Mouse (Mus musculus) kidney, embryonic 14.5 days (tissue): ENCODE data around the gene Tmem254a. TPM values are rescaled to one million over a fixed set of nuclear protein-coding genes. Genes with fewer than 3 reads are reported as not detected.
A peak's percentile ranks its signal among the peaks of the same experiment; 100 is the strongest.
"Not testable (repeated sequence)": the region's sequence is repeated elsewhere in the genome, so short reads cannot be mapped to it uniquely, and the experiment has no call there.

Source experiments
- ATAC-seq: fragments of 200-750 bp; cut with Nextera tagmentation; 2 replicates; pipeline ENCODE4 v1.8.0; 2017; ENCODE audit warnings: moderate number of reproducible peaks, mild to moderate bottlenecking, moderate TSS enrichment, moderate library complexity; ENCODE audit not compliant: low FRiP score, low TSS enrichment
- H3K27ac ChIP-seq: fragments of 300-500 bp; sonication (generic); 2 replicates; pipeline ENCODE4 v1.5.1; 2014; ENCODE audit warnings: low read depth, mild to moderate bottlenecking, low read length, moderate library complexity, mixed read lengths
- H3K27me3 ChIP-seq: fragments of 300-500 bp; sonication (generic); 2 replicates; pipeline ENCODE4 v1.6.1; 2014; ENCODE audit warnings: mild to moderate bottlenecking, low read length; ENCODE audit not compliant: control insufficient read depth, insufficient read depth
- H3K36me3 ChIP-seq: fragments of 300-500 bp; sonication (generic); 2 replicates; pipeline ENCODE4 v1.6.1; 2014; ENCODE audit warnings: low read length, mixed read lengths; ENCODE audit not compliant: control insufficient read depth, insufficient read depth
- H3K4me1 ChIP-seq: fragments of 300-500 bp; sonication (generic); 2 replicates; pipeline ENCODE4 v1.6.1; 2014; ENCODE audit warnings: low read length, mixed read lengths; ENCODE audit not compliant: control insufficient read depth, insufficient read depth
- H3K4me2 ChIP-seq: fragments of 300-500 bp; sonication (generic); replicated peaks from 2 replicates; pipeline ENCODE4 v1.6.1; 2014; ENCODE audit warnings: low read depth, mild to moderate bottlenecking, low read length
- H3K4me3 ChIP-seq: fragments of 300-500 bp; sonication (generic); 2 replicates; pipeline ENCODE4 v1.5.1; 2014; ENCODE audit warnings: mild to moderate bottlenecking, low read length
- H3K9ac ChIP-seq: fragments of 300-500 bp; sonication (generic); 2 replicates; pipeline ENCODE4 v1.6.1; 2014; ENCODE audit warnings: low read depth, mild to moderate bottlenecking, low read length, moderate library complexity
- H3K9me3 ChIP-seq: fragments of 300-500 bp; sonication (generic); 2 replicates; pipeline ENCODE4 v1.6.1; 2016; ENCODE audit warnings: low read length; ENCODE audit not compliant: control insufficient read depth
- WGBS: fragments of 180-500 bp; shearing (Covaris S2); extraction: QIAGEN DNeasy Blood & Tissue Kit; methylation state at CpG from one replicate; pipeline ENCODE4 v1.1.7; 2014; 5-methylcytosine and 5-hydroxymethylcytosine counted together
- polyA plus RNA-seq: library from polyadenylated mRNA; unstranded; fragments of >200 nt; fragmentation: Nextera tagmentation; extraction: Ambion mirVana; gene quantifications from 2 replicates; pipeline ENCODE4 v1.2.1, GENCODE M21; 2014

Tmem254a gene
- polyA plus RNA-seq, 1 experiment from 2014 or later, result 4.4 TPM

- H3K27me3 ChIP-seq, ATAC-seq, H3K27ac ChIP-seq, H3K4me3 ChIP-seq, H3K9ac ChIP-seq, H3K9me3 ChIP-seq, H3K36me3 ChIP-seq, H3K4me2 ChIP-seq, H3K4me1 ChIP-seq: not testable (repeated sequence)
- WGBS, result no CpG with 5 or more reads among the region's 10 CpGs
Observed at GRCm38 (mm10) chr14:25903000-25903399, 24.5 kb downstream of the Tmem254a start, which contains the start of gene Plac9a. Gene Plac9a (minus strand): TSS chr14:25903100.

DNA sequence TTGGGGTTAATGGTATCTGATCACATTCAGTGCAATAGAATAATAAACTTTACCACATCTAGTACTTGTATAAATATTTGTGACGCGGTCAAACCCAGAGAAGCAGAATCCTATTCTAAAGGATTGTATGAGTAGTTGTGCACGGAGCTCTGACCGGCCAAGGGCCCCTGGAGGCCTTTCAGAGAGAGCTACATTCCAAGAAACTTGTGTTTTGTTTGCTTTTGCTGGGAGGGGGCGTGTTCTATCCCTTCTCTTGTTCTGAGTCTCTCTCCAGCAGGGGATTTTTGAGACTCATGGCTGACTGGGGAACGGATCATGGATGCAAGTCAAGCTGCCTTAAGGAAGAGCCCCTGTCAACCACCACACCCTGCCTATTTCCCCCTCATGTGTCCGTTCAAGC lies 31.8 kb downstream of the Tmem254a start:
- no CpG with 5 or more reads among the region's 7 CpGs for WGBS

DNA sequence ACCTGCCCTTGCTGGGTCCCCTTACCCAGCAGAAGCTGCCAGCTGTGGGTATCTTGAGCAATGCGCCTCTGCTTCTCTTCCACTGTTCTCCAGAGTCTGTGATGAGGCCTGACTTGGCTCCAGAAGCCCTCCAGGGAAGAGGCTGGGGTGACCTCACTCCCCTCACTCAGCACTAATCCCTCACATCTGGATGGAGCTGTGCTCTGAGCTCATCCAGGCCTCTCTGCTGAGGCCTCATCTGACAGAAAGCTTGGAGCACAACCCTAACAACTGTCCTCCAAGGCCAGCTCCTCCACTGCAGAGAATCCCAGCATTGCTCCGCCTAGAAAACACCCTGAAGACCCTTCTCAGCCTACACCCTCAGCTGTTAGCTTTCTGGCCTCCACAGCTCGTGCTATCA lies 32.9 kb downstream of the Tmem254a start:
- not testable (repeated sequence) for H3K4me1 ChIP-seq, H3K9me3 ChIP-seq, H3K27me3 ChIP-seq, H3K4me3 ChIP-seq, H3K4me2 ChIP-seq, H3K9ac ChIP-seq, H3K27ac ChIP-seq, H3K36me3 ChIP-seq
- WGBS, result no CpG with 5 or more reads among the region's 3 CpGs
- 0 out of 2 replicates have a peak, but pooled peaks have one; percentile 12 for ATAC-seq

More for the DNA sequence above, 31.8 kb downstream of the Tmem254a start:
- ATAC-seq, result 0 out of 2 replicates have a peak, but pooled peaks have one; percentile 20
- H3K4me1 ChIP-seq, H3K9ac ChIP-seq, H3K36me3 ChIP-seq, H3K27ac ChIP-seq, H3K4me2 ChIP-seq, H3K27me3 ChIP-seq, H3K9me3 ChIP-seq, H3K4me3 ChIP-seq: not testable (repeated sequence)

GRCm38 (mm10) chr14:25885886-25886285 lies 41.6 kb downstream of the Tmem254a start:
- H3K9me3 ChIP-seq, H3K27me3 ChIP-seq, H3K4me3 ChIP-seq, H3K4me2 ChIP-seq, H3K4me1 ChIP-seq, ATAC-seq, H3K27ac ChIP-seq, H3K36me3 ChIP-seq, H3K9ac ChIP-seq: not testable (repeated sequence)
- WGBS, result no CpG with 5 or more reads among the region's 12 CpGs

DNA sequence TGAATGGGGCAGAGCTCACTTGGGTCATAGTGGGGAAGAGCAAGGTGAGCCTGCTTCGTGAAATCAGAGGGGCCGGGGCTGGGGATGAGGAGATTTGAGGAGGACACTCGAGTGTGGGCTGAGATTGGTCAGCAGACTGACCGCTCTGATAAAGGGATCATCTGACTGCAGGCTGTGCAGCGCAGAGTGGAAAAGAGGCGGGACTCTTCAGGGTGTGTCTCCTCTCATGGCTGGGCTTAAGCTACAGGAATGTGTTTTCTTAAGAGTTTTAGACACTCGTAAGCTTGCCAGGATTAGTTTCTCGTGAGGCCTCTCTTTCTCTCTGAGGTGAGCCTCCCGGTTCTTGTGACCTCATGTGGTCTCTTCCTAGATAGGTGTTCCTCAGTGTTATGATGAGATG lies 45.7 kb downstream of the Tmem254a start:
- ATAC-seq, H3K4me1 ChIP-seq, H3K9me3 ChIP-seq, H3K27me3 ChIP-seq, H3K36me3 ChIP-seq, H3K4me2 ChIP-seq, H3K9ac ChIP-seq, H3K27ac ChIP-seq, H3K4me3 ChIP-seq: not testable (repeated sequence)
- no CpG with 5 or more reads among the region's 9 CpGs for WGBS

GRCm38 (mm10) chr14:25876640-25877039 lies 50.8 kb downstream of the Tmem254a start:
- ATAC-seq, H3K4me3 ChIP-seq: not testable (repeated sequence)
- no CpG with 5 or more reads among the region's 7 CpGs for WGBS

More at GRCm38 (mm10) chr14:25876640-25877039, 50.8 kb downstream of the Tmem254a start:
- not testable (repeated sequence) for H3K27me3 ChIP-seq, H3K9me3 ChIP-seq, H3K4me1 ChIP-seq, H3K27ac ChIP-seq, H3K4me2 ChIP-seq, H3K9ac ChIP-seq, H3K36me3 ChIP-seq

Other genes with a start within 250 kb of the Tmem254a start
- 44.4 and 46.6 TPM in 2 replicates for gene Ppif, start 233.5 kb downstream of the Tmem254a start, polyA plus RNA-seq
- 17.0 and 24.0 TPM in 2 replicates for gene Zcchc24, start 158.6 kb downstream of the Tmem254a start, polyA plus RNA-seq
- gene Anxa11, start 85.5 kb downstream of the Tmem254a start, polyA plus RNA-seq, result 29.1 and 44.5 TPM in 2 replicates
- 0.62 TPM in 1 of 2 replicates, not detected in the other for gene Plac9a, start 24.6 kb downstream of the Tmem254a start, polyA plus RNA-seq
- gene Cphx1, start 10.6 kb upstream of the Tmem254a start, polyA plus RNA-seq, result 0.26 TPM in 1 of 2 replicates, not detected in the other
- gene Duxbl1, start 50.9 kb upstream of the Tmem254a start, polyA plus RNA-seq, result 1.2 and 1.9 TPM in 2 replicates
- gene Gm9780, start 115.0 kb upstream of the Tmem254a start, polyA plus RNA-seq, result 11.8 and 21.2 TPM in 2 replicates
- gene Tmem254c, start 139.7 kb upstream of the Tmem254a start, polyA plus RNA-seq, result 41.4 and 41.7 TPM in 2 replicates
- not detected in 2 replicates for gene Cphx2, start 153.8 kb upstream of the Tmem254a start, polyA plus RNA-seq
- not detected in 2 replicates for gene Cphx3, start 154.6 kb upstream of the Tmem254a start, polyA plus RNA-seq
- 1.8 and 2.1 TPM in 2 replicates for gene Duxbl2, start 190.7 kb upstream of the Tmem254a start, polyA plus RNA-seq